Mouse (Mus musculus) adrenal gland, adult 8-10 months (tissue): Measurements from ENCODE around the gene Plcg2. TPM values are rescaled to one million over a fixed set of nuclear protein-coding genes. Genes with fewer than 3 reads are reported as not detected.

ENCODE experiments used
- DNase-seq: peaks from one replicate; pipeline ENCODE4 v3.0.0; 2022
- microRNA-seq, 2 experiments: library from miRNA; unstranded; fragments of <30 nt; microRNA quantifications; one replicate each; pipeline ENCODE4 v1.2.0; 2022
- total RNA-seq, 4 experiments: library from RNA; stranded (reverse); gene quantifications; 2 replicates each; pipeline ENCODE4 v1.2.4; 2022

The Plcg2 gene
- total RNA-seq, 4 experiments from 2014 or later = 6.7 to 8.9 (median 8.1) TPM

- DNase-seq = no peak
Observed at GRCm38 (mm10) chr8:117637462-117637861, 139.4 kb downstream of the Plcg2 start.

GRCm38 (mm10) chr8:117639631-117640030 lies 141.5 kb downstream of the Plcg2 start:
- DNase-seq = no peak

- DNase-seq = no peak
Observed at GRCm38 (mm10) chr8:117645486-117645885, 147.4 kb downstream of the Plcg2 start.

- no peak for DNase-seq
Observed at GRCm38 (mm10) chr8:117646020-117646419, 147.9 kb downstream of the Plcg2 start.

GRCm38 (mm10) chr8:117646440-117646839 lies 148.3 kb downstream of the Plcg2 start:
- DNase-seq = no peak

- DNase-seq = no peak
Observed at GRCm38 (mm10) chr8:117652318-117652717, 154.2 kb downstream of the Plcg2 start.

GRCm38 (mm10) chr8:117658990-117659389 lies 160.9 kb downstream of the Plcg2 start:
- DNase-seq = no peak

GRCm38 (mm10) chr8:117660358-117661031 lies 162.4 kb downstream of the Plcg2 start:
- DNase-seq = no peak

- DNase-seq = no peak
Observed at GRCm38 (mm10) chr8:117667349-117668124, 169.4 kb downstream of the Plcg2 start.

GRCm38 (mm10) chr8:117670461-117670860 lies 172.4 kb downstream of the Plcg2 start:
- no peak for DNase-seq

- no peak for DNase-seq
Observed at GRCm38 (mm10) chr8:117672558-117672957, 174.5 kb downstream of the Plcg2 start.

GRCm38 (mm10) chr8:117673430-117673830 lies 175.3 kb downstream of the Plcg2 start, which contains the start of gene Sdr42e1:
TSS of gene Sdr42e1 (minus strand) at chr8:117673689.
- DNase-seq = peak; percentile 13

GRCm38 (mm10) chr8:117675171-117675570 lies 177.1 kb downstream of the Plcg2 start:
- no peak for DNase-seq

- DNase-seq = no peak
Observed at GRCm38 (mm10) chr8:117676460-117676859, 178.4 kb downstream of the Plcg2 start.

- no peak for DNase-seq
Observed at GRCm38 (mm10) chr8:117677011-117677410, 178.9 kb downstream of the Plcg2 start.

GRCm38 (mm10) chr8:117678650-117679049 lies 180.6 kb downstream of the Plcg2 start:
- no peak for DNase-seq

GRCm38 (mm10) chr8:117683925-117684472 lies 185.9 kb downstream of the Plcg2 start:
- DNase-seq = no peak

- DNase-seq = no peak
Observed at GRCm38 (mm10) chr8:117684504-117684903, 186.4 kb downstream of the Plcg2 start.

Small RNA genes lying within 50 kb of the gene (microRNA-seq; reads per million reads assigned to microRNA genes)
- 0 reads per million in 2 experiments for gene Gm27361
- gene Mir7077 = 0 reads per million in 2 experiments
- 0 to 0.17 reads per million in 2 experiments for gene Mir7078

Other genes starting within 250 kb of the Plcg2 start
- gene Cmip, start 241.2 kb upstream of the Plcg2 start, total RNA-seq = 100 to 1,000 TPM; 134 to 141 (median 137) TPM
- gene Sdr42e1, start 175.4 kb downstream of the Plcg2 start, total RNA-seq = 1 to 10 TPM; 1.6 to 3.5 (median 2.0) TPM
- not detected for gene Hsd17b2, start 203.6 kb downstream of the Plcg2 start, total RNA-seq